Mouse (Mus musculus): ENCODE results near the gene Nagpa. TPM values are rescaled to one million over a fixed set of nuclear protein-coding genes. Genes with fewer than 3 reads are reported as not detected.

Gene Nagpa
- 9.0 TPM for polyA plus RNA-seq (2015; fragmentation: Illumina TruSeq; extraction: RNeasy Lipid Tissue Mini Kit (QIAGEN cat#74804); ENCODE audit: low read depth, low replicate concordance)

DNA sequence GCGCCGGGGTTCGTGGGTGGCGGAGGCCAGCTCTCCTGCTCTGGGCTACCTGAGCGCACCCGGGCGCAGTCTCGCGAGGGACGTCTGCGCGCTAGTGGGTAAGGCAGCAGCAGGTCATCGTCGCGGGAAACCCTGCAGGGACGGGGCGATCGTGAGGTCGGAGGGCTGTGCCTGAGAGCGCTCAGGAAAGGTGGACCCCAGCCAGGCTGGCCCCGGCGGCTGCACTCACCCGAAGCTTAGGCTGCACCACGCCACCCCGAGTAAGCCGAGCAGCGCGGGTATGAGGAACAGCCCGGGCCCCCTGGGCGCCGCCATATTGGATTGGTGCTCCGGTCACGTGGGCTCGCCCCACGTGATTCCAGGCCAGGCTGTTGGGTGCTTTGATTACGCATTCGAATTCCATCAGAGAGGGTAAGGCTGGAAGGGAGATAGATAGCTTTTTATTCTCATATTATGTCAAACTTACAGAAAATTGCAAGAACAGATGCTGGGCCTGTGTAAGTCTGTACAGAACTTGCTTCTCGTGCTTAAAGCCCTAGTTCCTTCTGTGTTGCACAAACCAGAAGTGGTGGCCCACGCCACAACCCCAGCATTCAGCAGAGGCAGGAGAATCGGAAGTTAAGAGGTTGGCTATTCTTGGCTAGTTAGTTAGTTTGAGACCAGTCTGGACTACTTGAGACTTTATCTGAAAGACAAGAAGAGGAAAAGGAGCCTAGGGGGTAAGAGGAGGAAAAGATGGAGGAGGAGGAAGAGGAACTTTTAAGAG, at the start of gene Nagpa:
Gene Nagpa (minus strand): TSS at position 345 of the 766 bp plus-strand sequence.

DNA sequence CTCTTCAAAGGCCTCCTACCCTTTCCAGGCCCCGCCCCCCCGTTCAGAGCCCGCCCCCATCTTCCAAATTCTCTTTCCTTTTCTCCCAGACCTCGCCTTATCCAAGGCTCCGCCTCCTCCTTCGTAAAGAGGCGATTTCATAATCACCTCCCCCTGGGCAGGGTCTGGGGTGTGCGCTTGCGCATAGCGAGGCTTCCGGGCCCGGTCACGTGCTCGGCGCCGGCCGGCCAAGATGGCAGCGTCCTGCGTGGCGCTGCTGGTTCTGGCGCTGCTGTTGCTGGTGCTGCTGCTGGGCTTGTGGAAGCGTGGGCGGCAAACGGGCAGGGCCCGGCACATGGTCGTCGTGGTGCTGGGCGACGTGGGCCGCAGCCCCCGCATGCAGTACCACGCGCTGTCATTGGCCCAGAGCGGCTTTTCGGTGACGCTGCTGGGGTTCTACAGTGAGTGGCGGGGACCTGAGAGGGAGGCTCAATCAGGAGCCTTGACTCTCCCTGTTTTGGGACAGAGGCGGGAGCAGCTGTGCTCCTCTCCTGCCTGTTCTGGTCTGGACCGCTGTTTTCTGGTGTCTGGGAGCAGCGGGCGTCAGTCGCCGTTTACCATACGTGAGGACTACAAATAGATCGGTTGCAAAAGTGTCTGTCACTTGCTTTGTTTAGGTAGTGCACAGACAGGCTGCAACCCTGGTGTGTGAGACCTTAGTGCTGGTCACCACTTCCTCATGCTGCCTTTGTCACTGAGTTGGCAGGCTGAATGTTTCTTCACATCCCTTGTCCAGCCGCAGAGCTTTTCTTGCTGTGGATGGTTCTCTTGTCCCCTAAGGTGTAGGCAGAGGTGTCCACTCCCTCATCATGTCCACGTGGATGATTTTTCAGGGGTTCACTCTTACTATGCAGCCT, 29.9 kb upstream of the Nagpa start, which contains the start of gene Alg1:
Gene Alg1 (plus strand): TSS at position 204 of the 896 bp plus-strand sequence.

DNA sequence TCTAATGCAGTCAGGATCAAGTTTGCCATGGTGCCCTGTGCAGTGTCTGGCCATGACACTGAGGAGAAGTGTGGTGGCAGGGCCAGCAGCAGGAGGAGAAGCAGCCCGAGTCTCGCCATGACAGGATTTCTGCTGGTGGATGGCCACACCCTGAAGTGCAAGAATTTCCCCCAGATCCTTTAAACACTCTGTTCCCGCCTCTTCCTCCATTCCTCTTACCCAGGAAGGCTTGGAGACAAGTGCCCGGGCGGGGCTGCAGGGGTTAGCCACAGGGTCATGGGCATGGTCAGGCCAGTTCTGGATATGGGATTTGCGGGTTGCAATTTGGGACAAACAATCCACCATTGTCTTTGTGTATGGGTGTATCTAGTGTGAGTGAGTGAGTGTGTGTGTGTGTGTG, 18.3 kb upstream of the Nagpa start, which contains the start of gene AU021092:
Gene AU021092 (minus strand): TSS at position 160 of the 400 bp plus-strand sequence.

DNA sequence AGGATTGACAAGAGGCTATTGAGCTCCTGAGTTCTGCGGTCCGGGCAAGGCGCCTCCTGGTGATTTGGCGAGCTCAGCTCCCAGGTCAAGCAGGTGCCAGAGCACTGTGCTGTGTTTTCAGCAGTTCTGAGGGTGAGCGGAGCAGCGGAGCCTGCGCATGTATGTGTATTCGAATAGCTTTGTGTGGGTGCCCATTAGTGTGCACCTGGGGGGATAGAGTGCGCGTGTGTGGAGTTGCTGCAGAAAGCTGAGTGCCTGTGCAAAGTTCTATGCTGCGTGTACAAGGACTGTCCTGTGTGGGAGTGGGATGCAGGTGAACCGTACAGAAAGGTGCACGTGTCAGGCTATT, 56.8 kb downstream of the Nagpa start, which contains the start of gene Sec14l5:
Gene Sec14l5 (plus strand): TSS at position 73 of the 349 bp plus-strand sequence.

Other genes starting within 250 kb of the Nagpa start
- 43.4 TPM for gene Anks3, start 239.8 kb downstream of the Nagpa start, polyA plus RNA-seq (2015; fragmentation: Illumina TruSeq; extraction: RNeasy Lipid Tissue Mini Kit (QIAGEN cat#74804); ENCODE audit: low read depth, low replicate concordance)
- not detected for gene Sept12, start 206.2 kb downstream of the Nagpa start, polyA plus RNA-seq (2015; fragmentation: Illumina TruSeq; extraction: RNeasy Lipid Tissue Mini Kit (QIAGEN cat#74804); ENCODE audit: low read depth, low replicate concordance)
- not detected for gene Smim22, start 196.7 kb downstream of the Nagpa start, polyA plus RNA-seq (2015; fragmentation: Illumina TruSeq; extraction: RNeasy Lipid Tissue Mini Kit (QIAGEN cat#74804); ENCODE audit: low read depth, low replicate concordance)
- 230 TPM for gene Rogdi, start 190.5 kb downstream of the Nagpa start, polyA plus RNA-seq (2015; fragmentation: Illumina TruSeq; extraction: RNeasy Lipid Tissue Mini Kit (QIAGEN cat#74804); ENCODE audit: low read depth, low replicate concordance)
- 168 TPM for gene Glyr1, start 154.1 kb downstream of the Nagpa start, polyA plus RNA-seq (2015; fragmentation: Illumina TruSeq; extraction: RNeasy Lipid Tissue Mini Kit (QIAGEN cat#74804); ENCODE audit: low read depth, low replicate concordance)
- 24.7 TPM for gene Ubn1, start 154.0 kb downstream of the Nagpa start, polyA plus RNA-seq (2015; fragmentation: Illumina TruSeq; extraction: RNeasy Lipid Tissue Mini Kit (QIAGEN cat#74804); ENCODE audit: low read depth, low replicate concordance)
- gene Ppl, start 71.6 kb downstream of the Nagpa start, polyA plus RNA-seq (2015; fragmentation: Illumina TruSeq; extraction: RNeasy Lipid Tissue Mini Kit (QIAGEN cat#74804); ENCODE audit: low read depth, low replicate concordance) = 0.31 TPM
- 11.1 TPM for gene Sec14l5, start 56.9 kb downstream of the Nagpa start, polyA plus RNA-seq (2015; fragmentation: Illumina TruSeq; extraction: RNeasy Lipid Tissue Mini Kit (QIAGEN cat#74804); ENCODE audit: low read depth, low replicate concordance)
- 6.1 TPM for gene AU021092, start 18.3 kb upstream of the Nagpa start, polyA plus RNA-seq (2015; fragmentation: Illumina TruSeq; extraction: RNeasy Lipid Tissue Mini Kit (QIAGEN cat#74804); ENCODE audit: low read depth, low replicate concordance)
- 34.9 TPM for gene Alg1, start 29.6 kb upstream of the Nagpa start, polyA plus RNA-seq (2015; fragmentation: Illumina TruSeq; extraction: RNeasy Lipid Tissue Mini Kit (QIAGEN cat#74804); ENCODE audit: low read depth, low replicate concordance)
- 7.3 TPM for gene Eef2kmt, start 52.0 kb upstream of the Nagpa start, polyA plus RNA-seq (2015; fragmentation: Illumina TruSeq; extraction: RNeasy Lipid Tissue Mini Kit (QIAGEN cat#74804); ENCODE audit: low read depth, low replicate concordance)